Mouse (Mus musculus): ENCODE results near the gene Kcne2.
A peak's percentile ranks its signal among the peaks of the same experiment; 100 is the strongest.

Kcne2 gene

GRCm38 (mm10) chr16:92292101-92292500, at the start of gene Kcne2:
Kcne2 (plus strand) TSS chr16:92292389.
- no peak for DNase-seq (ENCODE audit: low read depth, low spot score)

- peak; percentile 59 for DNase-seq (ENCODE audit: low read depth, low spot score)
These were observed 46.3 kb upstream of the Kcne2 start for GRCm38 (mm10) chr16:92245909-92246308.

GRCm38 (mm10) chr16:92246974-92247373, 45.2 kb upstream of the Kcne2 start:
- no peak for DNase-seq (ENCODE audit: low read depth, low spot score)

GRCm38 (mm10) chr16:92247700-92248099, 44.5 kb upstream of the Kcne2 start:
- no peak for DNase-seq (ENCODE audit: low read depth, low spot score)

GRCm38 (mm10) chr16:92249681-92250080, 42.5 kb upstream of the Kcne2 start:
- DNase-seq (ENCODE audit: low read depth, low spot score) = no peak

- no peak for DNase-seq (ENCODE audit: low read depth, low spot score)
These were observed 41.7 kb upstream of the Kcne2 start for GRCm38 (mm10) chr16:92250452-92250851.

GRCm38 (mm10) chr16:92254316-92254715, 37.9 kb upstream of the Kcne2 start:
- DNase-seq (ENCODE audit: low read depth, low spot score) = no peak

- peak; percentile 67 for DNase-seq (ENCODE audit: low read depth, low spot score)
These were observed 24.3 kb upstream of the Kcne2 start for GRCm38 (mm10) chr16:92267861-92268260.

- no peak for DNase-seq (ENCODE audit: low read depth, low spot score)
These were observed 17.7 kb upstream of the Kcne2 start for GRCm38 (mm10) chr16:92274516-92274915.

GRCm38 (mm10) chr16:92275526-92275925, 16.7 kb upstream of the Kcne2 start:
- DNase-seq (ENCODE audit: low read depth, low spot score) = no peak

GRCm38 (mm10) chr16:92282671-92283070, 9.5 kb upstream of the Kcne2 start:
- no peak for DNase-seq (ENCODE audit: low read depth, low spot score)

GRCm38 (mm10) chr16:92285068-92285467, 7.1 kb upstream of the Kcne2 start:
- no peak for DNase-seq (ENCODE audit: low read depth, low spot score)

- peak; percentile 85 for DNase-seq (ENCODE audit: low read depth, low spot score)
These were observed 5.6 kb upstream of the Kcne2 start for GRCm38 (mm10) chr16:92286609-92287008.

GRCm38 (mm10) chr16:92288778-92289177, 3.4 kb upstream of the Kcne2 start:
- DNase-seq (ENCODE audit: low read depth, low spot score) = peak; percentile 45

GRCm38 (mm10) chr16:92290045-92290444, 2.1 kb upstream of the Kcne2 start:
- DNase-seq (ENCODE audit: low read depth, low spot score) = no peak

GRCm38 (mm10) chr16:92294267-92294970, 2.2 kb downstream of the Kcne2 start:
- DNase-seq (ENCODE audit: low read depth, low spot score) = no peak

- DNase-seq (ENCODE audit: low read depth, low spot score) = no peak
These were observed 3.1 kb downstream of the Kcne2 start for GRCm38 (mm10) chr16:92295328-92295727.

- peak; percentile 98 for DNase-seq (ENCODE audit: low read depth, low spot score)
These were observed 8.6 kb downstream of the Kcne2 start, which contains the start of gene Smim11 for GRCm38 (mm10) chr16:92300649-92301411. Smim11 (plus strand) TSS chr16:92301286.

GRCm38 (mm10) chr16:92301412-92301806, 9.2 kb downstream of the Kcne2 start:
- no peak for DNase-seq (ENCODE audit: low read depth, low spot score)

- DNase-seq (ENCODE audit: low read depth, low spot score) = no peak
These were observed 9.8 kb downstream of the Kcne2 start for GRCm38 (mm10) chr16:92301989-92302388.

GRCm38 (mm10) chr16:92302506-92302905, 10.3 kb downstream of the Kcne2 start:
- DNase-seq (ENCODE audit: low read depth, low spot score) = peak; percentile 29

GRCm38 (mm10) chr16:92305519-92305918, 13.3 kb downstream of the Kcne2 start:
- DNase-seq (ENCODE audit: low read depth, low spot score) = peak; percentile 68

- DNase-seq (ENCODE audit: low read depth, low spot score) = no peak
These were observed 15.8 kb downstream of the Kcne2 start for GRCm38 (mm10) chr16:92307947-92308346.

Data from ZHBTc4 (cell line).